Mouse (Mus musculus) olfactory bulb, adult 2 months (tissue): ENCODE data around the gene Angptl2. TPM values are rescaled to one million over a fixed set of nuclear protein-coding genes. Genes with fewer than 3 reads are reported as not detected.

Experiments used
- H3K27ac ChIP-seq: fragments of 200-500 bp; 2 replicates; pipeline ENCODE4 v1.5.1; 2012; ENCODE audit warnings: low read depth, low read length; ENCODE audit not compliant: insufficient read depth
- H3K4me1 ChIP-seq: fragments of 200-500 bp; 2 replicates; pipeline ENCODE4 v1.6.1; 2012; ENCODE audit warnings: low read length; ENCODE audit not compliant: control insufficient read depth, insufficient read depth
- H3K4me3 ChIP-seq: fragments of 200-500 bp; 2 replicates; pipeline ENCODE4 v1.5.1; 2012; ENCODE audit warnings: mild to moderate bottlenecking, low read depth, low read length, moderate library complexity; ENCODE audit not compliant: insufficient read depth
- CTCF ChIP-seq: fragments of 200-500 bp; IDR thresholded peaks from 2 replicates; pipeline ENCODE4 v1.5.1; 2012; ENCODE audit warnings: low read depth, mild to moderate bottlenecking, low read length, moderate library complexity; ENCODE audit not compliant: insufficient read depth
- POLR2A ChIP-seq: fragments of 200-500 bp; IDR thresholded peaks from 2 replicates; pipeline ENCODE4 v1.6.1; 2012; ENCODE audit warnings: mild to moderate bottlenecking, low read depth, low read length, moderate library complexity; ENCODE audit not compliant: insufficient read depth
- WGBS: fragments of 180-500 bp; shearing (Covaris S2); methylation state at CpG from one replicate; pipeline ENCODE4 v1.1.7; 2018; 5-methylcytosine and 5-hydroxymethylcytosine counted together
- polyA plus RNA-seq: library from polyadenylated mRNA; stranded (reverse); fragments of >200 nt; gene quantifications from 2 replicates; pipeline ENCODE4 v1.2.4, GENCODE M21; 2012; ENCODE audit warnings: low replicate concordance; ENCODE audit not compliant: missing spikeins, insufficient read depth, insufficient read length

Gene Angptl2
- polyA plus RNA-seq, 1 experiment: not detected

DNA sequence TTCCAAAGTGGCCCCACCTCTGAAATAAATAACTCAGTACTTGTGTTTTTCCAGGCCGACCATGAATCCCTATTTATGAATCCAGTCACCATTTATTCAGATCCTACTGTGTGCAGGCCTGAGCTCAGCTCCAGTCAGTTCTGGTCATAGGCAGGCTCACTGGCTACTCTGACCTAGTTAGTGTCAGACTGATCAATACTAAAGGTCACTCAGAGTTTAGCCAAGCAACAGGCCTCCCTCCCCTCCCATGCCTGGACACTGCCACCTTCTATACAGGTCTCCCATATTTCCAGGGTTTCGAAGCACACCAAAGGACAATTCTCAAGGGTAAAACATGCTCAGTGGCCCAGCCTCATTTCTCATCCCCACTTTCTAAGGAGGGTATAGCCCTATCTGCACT lies 54.7 kb downstream of the Angptl2 start:
- H3K27ac ChIP-seq: no peak overlapping the region
- TF ChIP-seq POLR2A (no peak), CTCF (no peak)
- 84% methylated on average over 2 of the region's 2 CpGs for WGBS
- H3K4me3 ChIP-seq: no peak overlapping the region
- peaks cover 38% of the 10 kb centered on the region for H3K4me1 ChIP-seq

DNA sequence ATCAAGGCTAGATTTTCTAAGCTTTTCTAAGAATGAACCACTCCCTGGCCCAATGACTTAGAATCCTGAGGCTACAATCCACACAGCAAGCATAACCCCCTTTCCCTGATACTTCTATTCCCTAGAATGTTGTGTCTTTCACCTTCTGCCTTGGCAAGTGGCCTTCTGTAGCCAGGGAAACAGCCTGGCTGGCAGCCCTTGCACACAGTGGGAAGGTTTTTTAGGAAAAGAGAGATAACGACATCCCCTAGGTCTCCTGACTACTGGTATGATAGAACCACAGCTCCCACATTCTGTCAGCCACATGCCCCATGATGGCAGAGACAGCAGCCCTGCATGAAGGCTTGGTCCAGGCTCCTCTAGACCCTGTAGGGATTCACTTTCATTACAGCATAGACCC lies 55.6 kb downstream of the Angptl2 start:
- WGBS: 36% methylated on average over 1 of the region's 1 CpGs

DNA sequence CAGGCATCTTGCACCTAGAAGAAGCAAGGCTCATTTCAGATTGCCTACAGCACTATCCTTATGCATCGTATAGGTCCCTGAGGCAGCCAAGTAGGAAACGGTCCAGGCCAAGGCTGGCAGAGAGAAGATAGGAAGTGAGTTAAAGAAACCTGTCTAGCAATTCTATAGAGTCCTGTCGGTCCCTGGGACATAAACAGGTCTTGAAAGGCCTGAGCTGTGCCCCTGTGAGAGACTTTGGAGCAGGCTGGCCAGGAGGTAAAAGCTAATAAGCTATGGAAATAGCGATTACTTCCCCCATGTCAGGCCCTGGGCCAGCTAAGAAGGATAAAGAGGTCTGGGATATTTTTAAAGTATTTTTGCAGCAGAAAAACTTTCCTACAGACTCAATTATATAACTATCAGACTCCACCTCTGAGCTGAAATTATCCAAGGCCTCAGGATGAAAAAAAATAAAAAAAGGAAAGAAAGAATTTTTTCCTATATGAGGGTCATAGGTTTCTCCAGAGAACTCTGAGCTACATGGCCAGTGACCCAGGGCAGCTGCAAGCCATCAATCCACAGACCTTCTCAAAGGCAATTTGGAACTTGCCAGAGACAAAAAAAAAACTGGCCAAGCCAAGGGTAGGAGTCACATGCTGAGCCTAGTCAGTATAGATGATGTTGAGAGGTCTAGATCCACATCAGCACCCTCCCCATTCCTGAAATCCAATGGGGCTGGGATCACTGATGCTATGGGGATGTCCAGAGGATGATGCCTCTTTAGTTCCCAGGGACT lies 57.0 kb downstream of the Angptl2 start:
- Histone ChIP-seq H3K27ac (peak overlapping the region; percentile 15; the same call in 1 of the 2 replicates), H3K4me1 (peaks cover 30% of the 10 kb centered on the region), H3K4me3 (no peak overlapping the region)
- TF ChIP-seq POLR2A: no peak
- no peak for TF ChIP-seq CTCF
- WGBS: 64% methylated on average over 4 of the region's 4 CpGs

More for the DNA sequence above, 55.6 kb downstream of the Angptl2 start:
- Histone ChIP-seq H3K27ac (no peak overlapping the region), H3K4me3 (no peak overlapping the region), H3K4me1 (peaks cover 36% of the 10 kb centered on the region)
- TF ChIP-seq POLR2A (no peak), CTCF (no peak)

DNA sequence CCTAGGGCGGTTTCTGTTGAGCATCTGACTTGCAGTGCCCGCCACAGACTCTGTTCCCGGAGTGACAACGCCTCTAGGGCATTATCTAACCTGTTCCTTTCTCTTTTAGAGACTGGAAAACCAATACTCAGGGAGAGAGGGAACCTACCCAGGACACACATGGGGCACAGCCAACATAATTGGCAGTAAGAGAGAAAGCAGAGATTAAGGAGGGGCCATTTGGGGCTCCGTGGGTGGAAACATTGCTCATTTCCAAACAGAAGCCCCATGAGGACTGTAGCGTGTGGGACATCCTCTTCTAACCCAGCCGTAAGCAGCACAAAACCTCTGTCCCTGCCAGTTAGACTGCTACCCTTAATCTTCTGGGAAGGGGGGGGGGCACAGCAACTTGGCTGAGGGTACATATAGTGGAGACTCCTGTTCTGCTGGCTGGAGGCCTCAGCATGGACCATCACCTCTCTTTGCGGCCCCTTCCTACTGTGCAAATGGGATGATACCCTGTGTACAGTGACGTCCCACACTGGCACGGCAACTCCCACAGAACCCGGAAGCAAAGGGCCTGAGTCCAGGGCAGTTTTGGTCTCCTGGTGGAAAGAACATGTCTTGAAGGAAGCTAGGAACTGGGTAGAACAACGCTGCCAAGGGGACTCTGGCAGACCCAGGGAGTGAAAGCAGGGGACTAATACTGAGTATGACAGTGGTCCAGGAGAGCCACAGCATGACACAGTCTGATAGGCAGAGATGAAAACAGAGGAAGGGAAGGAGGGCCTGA lies 59.0 kb downstream of the Angptl2 start:
- TF ChIP-seq POLR2A (no peak), CTCF (no peak)
- WGBS: 68% methylated on average over 12 of the region's 12 CpGs

DNA sequence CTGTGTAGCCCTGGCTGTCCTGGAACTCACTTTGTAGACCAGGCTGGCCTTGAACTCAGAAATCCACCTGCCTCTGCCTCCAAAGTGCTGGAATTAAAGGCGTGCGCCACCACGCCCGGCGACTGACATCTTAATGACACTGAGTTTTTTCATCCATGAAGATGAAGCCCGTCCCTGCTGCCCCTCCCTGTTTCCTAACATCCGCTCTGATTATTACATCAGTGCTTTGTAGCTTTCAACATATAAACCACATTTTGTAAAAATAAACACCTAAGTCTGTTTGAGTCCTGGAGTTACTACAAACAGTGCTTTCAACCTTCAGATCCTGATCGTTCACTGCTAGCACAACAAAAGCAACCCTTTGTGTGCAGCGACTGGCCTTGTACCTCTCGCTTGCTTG lies 63.9 kb downstream of the Angptl2 start:
- peaks cover 10% of the 10 kb centered on the region for H3K4me1 ChIP-seq
- H3K4me3 ChIP-seq: no peak overlapping the region
- 87% methylated on average over 10 of the region's 10 CpGs for WGBS
- TF ChIP-seq POLR2A (no peak), CTCF (no peak)
- H3K27ac ChIP-seq: no peak overlapping the region

More for the DNA sequence above, 59.0 kb downstream of the Angptl2 start:
- H3K4me1 ChIP-seq: peaks cover 20% of the 10 kb centered on the region
- H3K27ac ChIP-seq: no peak overlapping the region
- H3K4me3 ChIP-seq: no peak overlapping the region

DNA sequence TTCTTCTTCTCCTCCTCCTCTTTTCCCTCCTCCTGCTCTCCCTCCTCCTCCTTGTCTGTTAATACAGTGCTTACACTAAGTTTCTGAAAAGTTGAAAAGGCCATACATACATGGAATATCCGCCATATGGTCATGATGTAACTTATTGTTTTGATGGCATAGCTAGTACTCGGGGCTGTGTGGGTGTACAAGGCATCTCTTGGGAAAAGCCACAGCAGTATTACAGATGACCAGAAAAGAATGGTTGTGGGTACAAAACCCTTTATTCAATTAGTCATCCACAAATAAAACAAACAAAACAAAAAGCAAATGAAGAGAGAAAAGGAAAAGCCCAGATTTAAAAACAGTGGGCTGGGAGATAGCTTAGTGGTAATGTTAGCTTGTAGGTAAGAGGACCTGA lies 64.7 kb downstream of the Angptl2 start:
- Histone ChIP-seq H3K27ac (no peak overlapping the region), H3K4me3 (no peak overlapping the region), H3K4me1 (peaks cover 3% of the 10 kb centered on the region; the same call in 1 of the 2 replicates)
- WGBS: 62% methylated on average over 2 of the region's 2 CpGs
- TF ChIP-seq CTCF: no peak
- TF ChIP-seq POLR2A: no peak

DNA sequence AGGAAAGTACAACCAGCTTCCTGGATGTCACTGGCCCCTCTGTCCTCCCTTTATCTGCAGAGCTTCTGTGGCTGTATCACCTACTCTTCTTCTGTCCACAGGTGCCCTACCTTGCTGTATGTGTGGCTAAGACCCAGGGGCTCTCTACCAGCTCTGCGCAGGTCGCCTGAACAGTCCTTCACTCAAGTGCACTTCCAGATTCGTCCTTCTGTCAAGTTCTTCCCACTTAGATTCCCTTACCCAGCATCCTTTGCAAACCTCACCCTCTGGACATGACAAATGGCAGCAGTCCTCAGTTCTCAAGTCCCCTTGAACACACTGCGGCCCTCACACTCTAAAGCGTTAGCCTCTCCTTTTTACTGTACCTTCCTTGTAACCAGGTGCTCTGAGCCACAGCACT lies 65.9 kb downstream of the Angptl2 start:
- Histone ChIP-seq H3K4me3 (no peak overlapping the region), H3K4me1 (peaks cover 3% of the 10 kb centered on the region; the same call in 1 of the 2 replicates), H3K27ac (no peak overlapping the region)
- TF ChIP-seq POLR2A (no peak), CTCF (no peak)
- 93% methylated on average over 5 of the region's 5 CpGs for WGBS

DNA sequence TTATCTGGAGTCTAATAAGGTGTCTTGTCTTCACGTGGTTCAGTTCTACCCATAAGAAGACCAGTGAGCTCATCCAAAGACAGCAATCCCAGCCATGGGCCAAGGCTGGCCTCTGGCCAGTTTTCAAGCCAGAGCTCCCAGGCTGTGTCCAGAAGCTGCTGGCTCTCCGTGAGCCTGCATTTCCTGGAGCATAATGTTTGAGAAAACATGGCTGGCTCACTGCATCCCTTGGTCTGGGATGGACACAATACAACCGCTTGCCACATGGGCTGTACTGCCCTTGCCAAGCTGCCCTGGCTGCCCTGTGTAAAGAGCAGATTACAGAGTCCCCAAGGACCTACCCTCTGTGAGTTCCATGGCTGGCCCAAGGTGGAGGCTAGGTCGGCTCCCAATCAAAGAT lies 67.0 kb downstream of the Angptl2 start:
- Histone ChIP-seq H3K27ac (no peak overlapping the region), H3K4me3 (no peak overlapping the region), H3K4me1 (peaks cover 3% of the 10 kb centered on the region; the same call in 1 of the 2 replicates)
- TF ChIP-seq CTCF (no peak), POLR2A (no peak)
- WGBS: 45% methylated on average over 4 of the region's 4 CpGs

DNA sequence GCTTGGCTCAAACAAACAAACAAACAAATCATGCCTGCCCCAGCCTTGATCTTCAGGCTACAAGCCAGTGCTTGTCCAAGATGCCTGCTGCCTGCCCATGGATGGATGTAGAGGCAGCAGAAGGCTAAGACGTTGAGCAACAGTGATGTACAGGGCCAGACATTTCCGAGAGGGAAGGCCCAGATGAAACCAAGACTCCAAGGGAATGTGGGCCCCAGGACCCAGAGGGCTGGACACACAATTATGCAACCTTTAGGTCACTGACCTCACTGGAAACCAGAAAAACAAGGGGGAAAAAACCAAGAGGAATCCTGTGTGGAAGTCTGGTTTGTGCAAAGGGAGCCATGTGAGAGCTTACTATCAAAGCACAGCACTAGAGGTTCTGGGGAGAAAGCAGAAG lies 67.8 kb downstream of the Angptl2 start:
- 65% methylated on average over 2 of the region's 2 CpGs for WGBS
- H3K4me1 ChIP-seq: peaks cover 3% of the 10 kb centered on the region; the same call in 1 of the 2 replicates
- TF ChIP-seq CTCF (no peak), POLR2A (no peak)
- no peak overlapping the region for H3K27ac ChIP-seq
- H3K4me3 ChIP-seq: no peak overlapping the region
